Mouse (Mus musculus) bone marrow macrophage, adult 2 months (primary cell): ENCODE data around the gene Itpr3.

Experiments
- CTCF ChIP-seq: IDR thresholded peaks from 2 replicates; pipeline ENCODE4 v1.5.1; 2012; ENCODE audit warnings: low read depth, mild to moderate bottlenecking, low read length, moderate library complexity
- POLR2A ChIP-seq: IDR thresholded peaks from 2 replicates; pipeline ENCODE4 v1.6.1; 2012; ENCODE audit warnings: mild to moderate bottlenecking, low read depth, low read length, borderline replicate concordance

- TF ChIP-seq POLR2A (no peak), CTCF (no peak)
These were observed 5.6 kb downstream of the Itpr3 start for GRCm38 (mm10) chr17:27062684-27063083.
